31 mouse cellular contexts compared by ENCODE assay signal in genomic region chr1:126677280-126677679, GRCm38 (mm10).
DNase-seq lines count a peak whose midpoint lies in the region; ATAC-seq and TF ChIP-seq lines count a peak whose summit lies in the region.
"Had no signal": no experiment of that assay in that cellular context is flagged by ENCODE, and none has a peak within 500 bp of the region (broad histone marks: within the 10 kb centered on the region; RNA-seq: fewer than 3 reads in every experiment).

No protein-coding gene starts in this region.

- no peak for TF ChIP-seq CTCF in stomach, postnatal 0 days (IDR thresholded peaks at IDR 0.05; ENCODE audit: low read depth)

- no peak for ATAC-seq in hindbrain, embryonic 15.5 days (ENCODE audit: low FRiP score, low read depth)
- no peak for ATAC-seq in hindbrain, embryonic 14.5 days (ENCODE audit: low FRiP score)
- ATAC-seq in stomach, embryonic 16.5 days (ENCODE audit: insufficient read depth, low FRiP score), result 0 out of 2 replicates have a peak, but pooled peaks have one; percentile 39
- ATAC-seq in stomach, postnatal 0 days (ENCODE audit: low FRiP score, low TSS enrichment), result no peak
- peak; percentile 81 for ATAC-seq in intestine, embryonic 16.5 days
- ATAC-seq: forebrain, embryonic 15.5 days had no signal

- H3K9ac ChIP-seq in hindbrain, embryonic 15.5 days, result no peak overlapping the region
- no peak overlapping the region for H3K9ac ChIP-seq in hindbrain, embryonic 14.5 days
- H3K9ac ChIP-seq in stomach, embryonic 16.5 days (ENCODE audit: low read length), result no peak overlapping the region
- H3K9ac ChIP-seq in stomach, postnatal 0 days (ENCODE audit: low read length), result no peak overlapping the region
- H3K9ac ChIP-seq in intestine, embryonic 16.5 days (ENCODE audit: low read depth, low read length), result no peak overlapping the region
- H3K9ac ChIP-seq: embryonic facial prominence, embryonic 12.5 days; forebrain, embryonic 15.5 days; heart, embryonic 13.5 days; limb, embryonic 15.5 days; liver, embryonic 14.5 days; lung, embryonic 14.5 days had no signal

- no peak overlapping the region for H3K4me2 ChIP-seq in hindbrain, embryonic 15.5 days
- H3K4me2 ChIP-seq in hindbrain, embryonic 14.5 days (replicated peaks), result no peak overlapping the region
- H3K4me2 ChIP-seq in stomach, embryonic 16.5 days (ENCODE audit: low read depth, low read length), result no peak overlapping the region
- no peak overlapping the region for H3K4me2 ChIP-seq in stomach, postnatal 0 days (replicated peaks; ENCODE audit: low read depth)
- peak overlapping the region; percentile 33; the same call in 1 of the 2 replicates for H3K4me2 ChIP-seq in intestine, embryonic 16.5 days (ENCODE audit: low read depth, low read length)
- H3K4me2 ChIP-seq: embryonic facial prominence, embryonic 12.5 days; forebrain, embryonic 15.5 days; heart, embryonic 13.5 days; limb, embryonic 15.5 days; lung, embryonic 14.5 days had no signal

- H3K4me1 ChIP-seq in hindbrain, embryonic 15.5 days (replicated peaks), result peaks cover 29% of the 10 kb centered on the region
- H3K4me1 ChIP-seq in hindbrain, embryonic 14.5 days (replicated peaks; ENCODE audit: control insufficient read depth, insufficient read depth, low read length), result peaks cover 16% of the 10 kb centered on the region
- no peaks in the 10 kb centered on the region for H3K4me1 ChIP-seq in stomach, embryonic 16.5 days (ENCODE audit: control insufficient read depth, insufficient read depth, low read length)
- H3K4me1 ChIP-seq in stomach, postnatal 0 days (replicated peaks; ENCODE audit: control insufficient read depth, insufficient read depth), result no peaks in the 10 kb centered on the region
- peaks cover 22% of the 10 kb centered on the region for H3K4me1 ChIP-seq in intestine, embryonic 16.5 days (ENCODE audit: control insufficient read depth, insufficient read depth, low read length)

- TF ChIP-seq EP300 in stomach, postnatal 0 days (optimal IDR thresholded peaks at IDR 0.05), result no peak

- H3K4me3 ChIP-seq in hindbrain, embryonic 15.5 days, result no peak overlapping the region
- H3K4me3 ChIP-seq in hindbrain, embryonic 14.5 days (replicated peaks; ENCODE audit: low read length), result no peak overlapping the region
- no peak overlapping the region for H3K4me3 ChIP-seq in stomach, embryonic 16.5 days (replicated peaks; ENCODE audit: low read length)
- no peak overlapping the region for H3K4me3 ChIP-seq in stomach, postnatal 0 days (ENCODE audit: low read depth, low read length)
- H3K4me3 ChIP-seq in intestine, embryonic 16.5 days (ENCODE audit: low read length), result no peak overlapping the region
- H3K4me3 ChIP-seq: embryonic facial prominence, embryonic 12.5 days; forebrain, embryonic 15.5 days; gastrocnemius, adult 2 months; heart, adult 2 months; heart, embryonic 13.5 days; limb, embryonic 10.5 days; limb, embryonic 15.5 days had no signal

- no peaks in the 10 kb centered on the region for H3K36me3 ChIP-seq in hindbrain, embryonic 15.5 days
- no peaks in the 10 kb centered on the region for H3K36me3 ChIP-seq in hindbrain, embryonic 14.5 days (replicated peaks; ENCODE audit: control insufficient read depth, insufficient read depth)
- H3K36me3 ChIP-seq in stomach, embryonic 16.5 days (ENCODE audit: control insufficient read depth, insufficient read depth, low read length), result no peaks in the 10 kb centered on the region
- H3K36me3 ChIP-seq in stomach, postnatal 0 days (ENCODE audit: control insufficient read depth, insufficient read depth, low read length), result no peaks in the 10 kb centered on the region
- H3K36me3 ChIP-seq in intestine, embryonic 16.5 days (ENCODE audit: control insufficient read depth, insufficient read depth, low read length), result no peaks in the 10 kb centered on the region
- H3K36me3 ChIP-seq: embryonic facial prominence, embryonic 12.5 days; forebrain, embryonic 15.5 days; heart, embryonic 13.5 days; limb, embryonic 10.5 days; limb, embryonic 15.5 days had no signal

- H3K27ac ChIP-seq in hindbrain, embryonic 15.5 days (replicated peaks), result peak overlapping the region; percentile 56
- no peak overlapping the region for H3K27ac ChIP-seq in hindbrain, embryonic 14.5 days
- H3K27ac ChIP-seq in stomach, embryonic 16.5 days (ENCODE audit: low read length), result no peak overlapping the region
- no peak overlapping the region for H3K27ac ChIP-seq in stomach, postnatal 0 days (replicated peaks)
- H3K27ac ChIP-seq in intestine, embryonic 16.5 days (ENCODE audit: low read length), result peak overlapping the region; percentile 89
- H3K27ac ChIP-seq: embryonic facial prominence, embryonic 12.5 days; gastrocnemius, adult 2 months; heart, adult 2 months; kidney, postnatal 0 days; limb, embryonic 10.5 days; liver, embryonic 14.5 days had no signal

- no peaks in the 10 kb centered on the region for H3K27me3 ChIP-seq in hindbrain, embryonic 15.5 days
- H3K27me3 ChIP-seq in hindbrain, embryonic 14.5 days (ENCODE audit: control insufficient read depth, insufficient read depth, low read length), result no peaks in the 10 kb centered on the region
- no peaks in the 10 kb centered on the region for H3K27me3 ChIP-seq in stomach, embryonic 16.5 days (ENCODE audit: control insufficient read depth, insufficient read depth, low read length)
- H3K27me3 ChIP-seq in stomach, postnatal 0 days (ENCODE audit: control insufficient read depth, insufficient read depth, low read length), result no peaks in the 10 kb centered on the region
- no peaks in the 10 kb centered on the region for H3K27me3 ChIP-seq in intestine, embryonic 16.5 days (replicated peaks; ENCODE audit: control insufficient read depth, insufficient read depth, low read length)
- H3K27me3 ChIP-seq: forebrain, embryonic 15.5 days; limb, embryonic 15.5 days had no signal

- no peaks in the 10 kb centered on the region for H3K9me3 ChIP-seq in hindbrain, embryonic 15.5 days
- no peaks in the 10 kb centered on the region for H3K9me3 ChIP-seq in hindbrain, embryonic 14.5 days (ENCODE audit: control insufficient read depth, low read length)
- H3K9me3 ChIP-seq in stomach, embryonic 16.5 days (replicated peaks; ENCODE audit: control insufficient read depth, low read length), result no peaks in the 10 kb centered on the region
- H3K9me3 ChIP-seq in stomach, postnatal 0 days (ENCODE audit: control insufficient read depth, low read length), result no peaks in the 10 kb centered on the region
- no peaks in the 10 kb centered on the region for H3K9me3 ChIP-seq in intestine, embryonic 16.5 days (ENCODE audit: control insufficient read depth, low read length)
- H3K9me3 ChIP-seq: embryonic facial prominence, embryonic 12.5 days; forebrain, embryonic 15.5 days; heart, embryonic 13.5 days; limb, embryonic 10.5 days; limb, embryonic 15.5 days had no signal

- no peak for DNase-seq in hindbrain, embryonic 14.5 days (ENCODE audit: low spot score)
- DNase-seq in stomach, postnatal 0 days (ENCODE audit: low spot score), result no peak
- no peak for DNase-seq in heart, postnatal 4 days
- no peak for DNase-seq in kidney, adult 18-20 months
- DNase-seq: adrenal gland, postnatal 25 days; B cell, adult 2 months; cerebellum, adult 11-12 months; cerebellum, adult 9-11 months; embryo, embryonic 11 days; gastrocnemius, adult 2 months; gastrocnemius, postnatal 36 days; heart, adult 2 months; heart, postnatal 10 days; kidney, adult 8-10 months; kidney, postnatal 4 days; layer of hippocampus, adult 9-11 months; lung, postnatal 14 days; right cerebral cortex, adult 18-20 months; right cerebral cortex, postnatal 4 days; thymus, postnatal 14 days had no signal

- 37% methylated on average over 4 of the region's 4 CpGs for WGBS in hindbrain, embryonic 15.5 days
- WGBS in hindbrain, embryonic 14.5 days, result 40% methylated on average over 4 of the region's 4 CpGs
- 25% methylated on average over 4 of the region's 4 CpGs for WGBS in stomach, embryonic 16.5 days
- WGBS in stomach, postnatal 0 days, result 58% methylated on average over 4 of the region's 4 CpGs
- 17% methylated on average over 4 of the region's 4 CpGs for WGBS in intestine, embryonic 16.5 days

Comparison
In these comparisons a context has a peak if more than half of its experiments do, and no peak if none do; other contexts are left out.
1. ATAC-seq: peak in stomach, embryonic 16.5 days (single experiment) and intestine, embryonic 16.5 days (single experiment); none in hindbrain, embryonic 15.5 days (single experiment), hindbrain, embryonic 14.5 days (single experiment) and stomach, postnatal 0 days (single experiment).
2. H3K27ac ChIP-seq: peak in hindbrain, embryonic 15.5 days (single experiment) and intestine, embryonic 16.5 days (single experiment); none in hindbrain, embryonic 14.5 days (single experiment), stomach, embryonic 16.5 days (single experiment) and stomach, postnatal 0 days (single experiment).